Comparison of ENCODE assay signal across 8 mouse cellular contexts in genomic region chr16:95945389-95946311, GRCm38 (mm10). TPM values are rescaled to one million over a fixed set of nuclear protein-coding genes. Genes with fewer than 3 reads are reported as not detected.
DNase-seq lines count a peak whose midpoint lies in the region; ATAC-seq and TF ChIP-seq lines count a peak whose summit lies in the region.

No protein-coding gene starts in this region.

- H3K27me3 ChIP-seq in embryonic facial prominence, embryonic 11.5 days (ENCODE audit: control insufficient read depth, insufficient read depth, low read length), result no peaks in the 10 kb centered on the region
- no peaks in the 10 kb centered on the region for H3K27me3 ChIP-seq in limb, embryonic 13.5 days
- no peaks in the 10 kb centered on the region for H3K27me3 ChIP-seq in stomach, postnatal 0 days (ENCODE audit: control insufficient read depth, insufficient read depth, low read length)

- DNase-seq in adrenal gland, postnatal 36 days, result peak; percentile 73 to 75
- DNase-seq in embryonic facial prominence, embryonic 11.5 days (ENCODE audit: low spot score), result peak; percentile 92
- DNase-seq in kidney, adult 8-10 months, result peak; percentile 62 to 76
- DNase-seq in neural tube, embryonic 10.5 days (ENCODE audit: extremely low spot score, low spot score), result peak; percentile 65
- peak; percentile 80 for DNase-seq in stomach, postnatal 0 days (ENCODE audit: low spot score)

- no peak overlapping the region for H3K4me2 ChIP-seq in embryonic facial prominence, embryonic 11.5 days (ENCODE audit: low read depth, low read length)
- peak overlapping the region; percentile 38 for H3K4me2 ChIP-seq in limb, embryonic 13.5 days (replicated peaks)
- H3K4me2 ChIP-seq in stomach, postnatal 0 days (replicated peaks; ENCODE audit: low read depth), result peak overlapping the region; percentile 33

- peak; percentile 98 for TF ChIP-seq CTCF in stomach, postnatal 0 days (IDR thresholded peaks at IDR 0.05; ENCODE audit: low read depth)

- no peak overlapping the region for H3K27ac ChIP-seq in embryonic facial prominence, embryonic 11.5 days (replicated peaks; ENCODE audit: low read depth, low read length)
- peak overlapping the region; percentile 63 for H3K27ac ChIP-seq in limb, embryonic 13.5 days
- H3K27ac ChIP-seq in stomach, postnatal 0 days (replicated peaks), result no peak overlapping the region

- H3K4me1 ChIP-seq in embryonic facial prominence, embryonic 11.5 days (ENCODE audit: control insufficient read depth, insufficient read depth, low read length), result no peaks in the 10 kb centered on the region; the same call in 1 of the 2 replicates
- H3K4me1 ChIP-seq in limb, embryonic 13.5 days, result peaks cover 32% of the 10 kb centered on the region
- H3K4me1 ChIP-seq in stomach, postnatal 0 days (replicated peaks; ENCODE audit: control insufficient read depth, insufficient read depth), result no peaks in the 10 kb centered on the region

- H3K4me3 ChIP-seq in embryonic facial prominence, embryonic 11.5 days (ENCODE audit: low read depth, low read length), result no peak overlapping the region
- no peak overlapping the region for H3K4me3 ChIP-seq in limb, embryonic 13.5 days
- no peak overlapping the region for H3K4me3 ChIP-seq in stomach, postnatal 0 days (ENCODE audit: low read depth, low read length)

- no peak overlapping the region for H3K9ac ChIP-seq in embryonic facial prominence, embryonic 11.5 days (replicated peaks; ENCODE audit: low read length)
- H3K9ac ChIP-seq in limb, embryonic 13.5 days, result peak overlapping the region; percentile 40; the same call in 1 of the 2 replicates
- H3K9ac ChIP-seq in stomach, postnatal 0 days (ENCODE audit: low read length), result peak overlapping the region; percentile 18; the same call in 1 of the 2 replicates

- WGBS in embryonic facial prominence, embryonic 11.5 days, result 25% methylated on average over 20 of the region's 20 CpGs
- 22% methylated on average over 20 of the region's 20 CpGs for WGBS in limb, embryonic 13.5 days
- 18% methylated on average over 20 of the region's 20 CpGs for WGBS in stomach, postnatal 0 days

- TF ChIP-seq EP300 in stomach, postnatal 0 days (optimal IDR thresholded peaks at IDR 0.05), result no peak

- no peaks in the 10 kb centered on the region for H3K9me3 ChIP-seq in embryonic facial prominence, embryonic 11.5 days (replicated peaks; ENCODE audit: control insufficient read depth, low read length)
- peaks cover 5% of the 10 kb centered on the region; the same call in 1 of the 2 replicates for H3K9me3 ChIP-seq in limb, embryonic 13.5 days
- no peaks in the 10 kb centered on the region for H3K9me3 ChIP-seq in stomach, postnatal 0 days (ENCODE audit: control insufficient read depth, low read length)

- ATAC-seq in CD4-positive, CD25-positive, alpha-beta regulatory T cell, adult 4 months, result peak; percentile 81
- ATAC-seq in embryonic facial prominence, embryonic 11.5 days (replicated peaks; ENCODE audit: insufficient number of reproducible peaks, low FRiP score, low TSS enrichment, low read depth), result no peak; the same call in 1 of the 2 replicates
- peak; percentile 87 for ATAC-seq in granulocyte monocyte progenitor cell, adult 5-6 weeks (replicated peaks; ENCODE audit: poor library complexity, severe bottlenecking)
- peak; percentile 72 for ATAC-seq in limb, embryonic 13.5 days (ENCODE audit: low FRiP score, low read depth)
- peak; percentile 84 for ATAC-seq in stomach, postnatal 0 days (ENCODE audit: low FRiP score, low TSS enrichment)

- no peaks in the 10 kb centered on the region for H3K36me3 ChIP-seq in embryonic facial prominence, embryonic 11.5 days (replicated peaks; ENCODE audit: control insufficient read depth, insufficient read depth, low read depth, low read length)
- no peaks in the 10 kb centered on the region for H3K36me3 ChIP-seq in limb, embryonic 13.5 days
- H3K36me3 ChIP-seq in stomach, postnatal 0 days (ENCODE audit: control insufficient read depth, insufficient read depth, low read length), result no peaks in the 10 kb centered on the region

RNA-seq across cellular contexts. Expression of gene Psmg1, which starts 45.1 kb away (rescaled TPM):
- polyA plus RNA-seq in CD4-positive, CD25-positive, alpha-beta regulatory T cell, adult 4 months (2017; shearing (Covaris generic)), result 10 to 100 TPM; 23.4 to 24.1 TPM
- total RNA-seq in adrenal gland, postnatal 36 days (2021), result 10 to 100 TPM; 30.0 to 38.4 TPM
- 104 and 111 TPM in 2 replicates for polyA plus RNA-seq in embryonic facial prominence, embryonic 11.5 days (2014; fragmentation: Nextera tagmentation; extraction: Ambion mirVana)
- total RNA-seq in granulocyte monocyte progenitor cell, adult 5-6 weeks (2014; fragmentation: Nextera tagmentation), result 53.2 and 68.7 TPM in 2 replicates
- total RNA-seq in granulocyte monocyte progenitor cell, adult 5-6 weeks (2017), result 71.9 and 94.4 TPM in 2 replicates
- 87.1 and 95.2 TPM in 2 replicates for polyA plus RNA-seq in limb, embryonic 13.5 days (2015; fragmentation: Nextera tagmentation; extraction: Ambion mirVana)
- polyA plus RNA-seq in stomach, postnatal 0 days (2015; fragmentation: Nextera tagmentation; extraction: Ambion mirVana), result 48.7 and 50.1 TPM in 2 replicates
